ENCODE assay signal across 8 mouse cellular contexts in genomic region chr9:65629767-65630630, GRCm38 (mm10). TPM values are rescaled to one million over a fixed set of nuclear protein-coding genes. Genes with fewer than 3 reads are reported as not detected.
DNase-seq lines count a peak whose midpoint lies in the region; ATAC-seq lines count a peak whose summit lies in the region.

No protein-coding gene starts in this region.

- H3K4me3 ChIP-seq in forebrain, embryonic 10.5 days: peak overlapping the region; percentile 72
- peak overlapping the region; percentile 69 for H3K4me3 ChIP-seq in stomach, embryonic 15.5 days (replicated peaks)

- peak overlapping the region; percentile 87 for H3K27ac ChIP-seq in forebrain, embryonic 10.5 days
- peak overlapping the region; percentile 73 for H3K27ac ChIP-seq in stomach, embryonic 15.5 days

- peak overlapping the region; percentile 44 for H3K9ac ChIP-seq in stomach, embryonic 15.5 days

- peak; percentile 84 for ATAC-seq in stomach, embryonic 15.5 days (ENCODE audit: insufficient read depth, low FRiP score, low read depth)

- peaks cover 35% of the 10 kb centered on the region for H3K4me1 ChIP-seq in forebrain, embryonic 10.5 days
- no peaks in the 10 kb centered on the region for H3K4me1 ChIP-seq in stomach, embryonic 15.5 days

- peak overlapping the region; percentile 98 for H3K4me2 ChIP-seq in stomach, embryonic 15.5 days

- no peaks in the 10 kb centered on the region for H3K9me3 ChIP-seq in forebrain, embryonic 10.5 days
- no peaks in the 10 kb centered on the region for H3K9me3 ChIP-seq in stomach, embryonic 15.5 days

- DNase-seq in spleen, adult 18-20 months: peak; percentile 21 to 42
- DNase-seq in spleen, adult 12 weeks (ENCODE audit: low spot score): no peak
- peak; percentile 69 for DNase-seq in forebrain, embryonic 10.5 days (ENCODE audit: extremely low spot score, low spot score)
- peak; percentile 76 to 83 for DNase-seq in heart, postnatal 14 days
- peak; percentile 73 to 84 for DNase-seq in kidney, postnatal 4 days
- DNase-seq in mesoderm, embryonic 11.5 days (ENCODE audit: low read depth, low spot score): peak; percentile 48
- DNase-seq in cerebellum, adult 11-12 months: no peak

- peaks cover 78% of the 10 kb centered on the region for H3K27me3 ChIP-seq in forebrain, embryonic 10.5 days (ENCODE audit: poor library complexity, severe bottlenecking)
- peaks cover 20% of the 10 kb centered on the region for H3K27me3 ChIP-seq in stomach, embryonic 15.5 days (replicated peaks)

- WGBS in forebrain, embryonic 10.5 days: under 1% methylated on average over 68 of the region's 83 CpGs
- WGBS in stomach, embryonic 15.5 days: under 1% methylated on average over 46 of the region's 83 CpGs

- intact Hi-C loops in heart, postnatal 14 days (cut with DNase I): loop anchor here (2.0 to 5.0 kb wide), 2 partner anchors 17 to 32 kb away; no protein-coding TSS in a partner anchor

- no peaks in the 10 kb centered on the region for H3K36me3 ChIP-seq in forebrain, embryonic 10.5 days (replicated peaks)
- no peaks in the 10 kb centered on the region for H3K36me3 ChIP-seq in stomach, embryonic 15.5 days

RNA-seq across cellular contexts. Expression of gene Rbpms2, which starts 0.6 kb away (rescaled TPM):
- 24.2 and 24.7 TPM in 2 replicates for polyA plus RNA-seq in forebrain, embryonic 10.5 days (2016; fragmentation: Nextera tagmentation; extraction: Ambion mirVana)
- total RNA-seq in heart, postnatal 14 days (2021): 10 to 100 TPM; 39.1 to 40.7 TPM
- 19.3 and 23.2 TPM in 2 replicates for polyA plus RNA-seq in stomach, embryonic 15.5 days (2015; fragmentation: Nextera tagmentation; extraction: Ambion mirVana)

RNA-seq across cellular contexts. Expression of gene Oaz2, which starts 37.8 kb away (rescaled TPM):
- polyA plus RNA-seq in forebrain, embryonic 10.5 days (2016; fragmentation: Nextera tagmentation; extraction: Ambion mirVana): 204 and 217 TPM in 2 replicates
- 100 to 1,000 TPM; 265 to 267 TPM for total RNA-seq in heart, postnatal 14 days (2021)
- polyA plus RNA-seq in stomach, embryonic 15.5 days (2015; fragmentation: Nextera tagmentation; extraction: Ambion mirVana): 231 and 236 TPM in 2 replicates

RNA-seq across cellular contexts. Expression of gene Pif1, which starts 43.0 kb away (rescaled TPM):
- polyA plus RNA-seq in forebrain, embryonic 10.5 days (2016; fragmentation: Nextera tagmentation; extraction: Ambion mirVana): 30.9 and 31.9 TPM in 2 replicates
- total RNA-seq in heart, postnatal 14 days (2021): 1 to 10 TPM in 1 of 2 experiments, under 1 TPM in 1; 0.79 to 1.3 TPM
- 11.4 and 12.3 TPM in 2 replicates for polyA plus RNA-seq in stomach, embryonic 15.5 days (2015; fragmentation: Nextera tagmentation; extraction: Ambion mirVana)

RNA-seq across cellular contexts. Expression of gene Plekho2, which starts 50.2 kb away (rescaled TPM):
- 11.1 and 11.9 TPM in 2 replicates for polyA plus RNA-seq in forebrain, embryonic 10.5 days (2016; fragmentation: Nextera tagmentation; extraction: Ambion mirVana)
- total RNA-seq in heart, postnatal 14 days (2021): 10 to 100 TPM; 14.6 TPM
- 17.0 and 18.1 TPM in 2 replicates for polyA plus RNA-seq in stomach, embryonic 15.5 days (2015; fragmentation: Nextera tagmentation; extraction: Ambion mirVana)

Comparison
In these comparisons a context has a peak if more than half of its experiments do, and no peak if none do; other contexts are left out.
1. DNase-seq: peak in spleen, adult 18-20 months (2 of 2), forebrain, embryonic 10.5 days (single experiment), heart, postnatal 14 days (2 of 2), kidney, postnatal 4 days (2 of 2) and mesoderm, embryonic 11.5 days (single experiment); none in spleen, adult 12 weeks (single experiment) and cerebellum, adult 11-12 months (single experiment).